Mouse (Mus musculus): ENCODE data around the gene Zfp60.

Gene Zfp60

GRCm38 (mm10) chr7:27731281-27731883 lies at the start of gene Zfp60:
Gene Zfp60, plus strand, starts transcription at chr7:27731389.
- peak; percentile 77 for DNase-seq (ENCODE audit: low read depth, low spot score)

- DNase-seq (ENCODE audit: low read depth, low spot score) = no peak
These were observed 48.0 kb upstream of the Zfp60 start for GRCm38 (mm10) chr7:27683218-27683617.

- no peak for DNase-seq (ENCODE audit: low read depth, low spot score)
These were observed 46.0 kb upstream of the Zfp60 start for GRCm38 (mm10) chr7:27685220-27685619.

GRCm38 (mm10) chr7:27685681-27686080 lies 45.5 kb upstream of the Zfp60 start:
- peak; percentile 46 for DNase-seq (ENCODE audit: low read depth, low spot score)

GRCm38 (mm10) chr7:27687043-27687442 lies 44.1 kb upstream of the Zfp60 start:
- DNase-seq (ENCODE audit: low read depth, low spot score) = no peak

DNA sequence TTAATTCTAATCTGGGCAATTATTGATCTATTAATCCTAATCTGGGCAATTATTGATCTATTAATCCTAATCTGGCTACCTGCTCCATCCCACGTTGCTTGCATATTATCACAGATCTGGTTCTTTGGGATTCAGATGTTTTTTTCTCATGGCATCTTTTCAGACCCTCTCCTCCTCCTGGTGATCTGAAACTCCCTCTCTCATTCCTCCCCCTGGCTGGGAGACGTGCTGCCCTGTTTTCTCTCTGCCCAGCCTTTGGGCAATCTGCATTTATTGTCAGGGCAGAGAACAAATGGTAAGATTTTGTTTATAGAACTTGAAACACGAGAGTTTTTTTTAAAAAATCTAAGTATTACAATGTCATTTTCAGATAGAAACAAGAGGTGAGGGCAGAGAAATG lies 43.4 kb upstream of the Zfp60 start:
- no peak for DNase-seq (ENCODE audit: low read depth, low spot score)

- no peak for DNase-seq (ENCODE audit: low read depth, low spot score)
These were observed 42.9 kb upstream of the Zfp60 start for GRCm38 (mm10) chr7:27688246-27688788.

GRCm38 (mm10) chr7:27688815-27689612 lies 42.2 kb upstream of the Zfp60 start, which contains the start of gene Zfp607b:
Gene Zfp607b, plus strand, starts transcription at chr7:27689340.
- DNase-seq (ENCODE audit: low read depth, low spot score) = peak; percentile 83

GRCm38 (mm10) chr7:27691076-27691475 lies 40.1 kb upstream of the Zfp60 start:
- no peak for DNase-seq (ENCODE audit: low read depth, low spot score)

- DNase-seq (ENCODE audit: low read depth, low spot score) = no peak
These were observed 34.5 kb upstream of the Zfp60 start for GRCm38 (mm10) chr7:27696711-27697110.

DNA sequence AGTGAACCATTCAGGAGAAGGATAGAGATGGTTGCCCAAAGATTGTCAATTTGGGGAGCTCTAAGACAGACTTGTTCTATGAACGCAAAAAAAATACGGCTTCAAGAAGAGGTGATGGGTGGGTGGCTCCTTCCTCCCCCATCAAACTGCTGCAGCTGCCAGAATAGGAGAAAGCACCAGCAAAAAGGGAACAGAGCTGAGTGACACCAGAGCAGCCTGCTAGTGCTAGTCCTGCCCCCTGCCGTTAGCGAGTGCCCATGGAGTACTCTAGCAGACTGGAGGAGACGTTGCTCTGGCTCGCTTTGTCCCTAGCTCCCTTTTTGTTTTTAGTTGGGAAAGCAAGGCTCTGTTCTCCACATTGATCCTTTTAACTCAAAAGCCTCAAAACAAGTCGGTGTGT lies 20.8 kb upstream of the Zfp60 start:
- no peak for DNase-seq (ENCODE audit: low read depth, low spot score)

DNA sequence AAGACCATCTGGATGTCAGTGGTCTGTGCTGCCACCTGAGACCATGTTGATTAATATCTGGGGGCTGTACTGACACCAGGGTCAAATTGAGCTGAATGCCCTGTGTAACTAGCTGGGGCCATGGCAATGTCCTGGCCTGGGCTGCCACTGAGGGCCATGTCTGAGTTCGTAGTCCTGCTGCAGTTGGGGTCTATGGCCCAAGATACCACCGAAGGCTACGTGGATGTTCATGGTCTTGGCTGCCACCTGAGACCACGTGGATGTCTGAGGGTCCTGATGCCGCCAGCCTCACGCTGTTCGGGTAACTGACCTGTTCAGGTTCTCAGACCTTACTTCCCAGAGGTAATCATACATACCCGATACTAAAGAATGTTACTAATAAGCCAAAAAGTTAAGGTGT lies 9.2 kb upstream of the Zfp60 start:
- no peak for DNase-seq (ENCODE audit: low read depth, low spot score)

GRCm38 (mm10) chr7:27725566-27726538 lies 5.3 kb upstream of the Zfp60 start:
- DNase-seq (ENCODE audit: low read depth, low spot score) = peak; percentile 38

- DNase-seq (ENCODE audit: low read depth, low spot score) = no peak
These were observed 3.7 kb upstream of the Zfp60 start for GRCm38 (mm10) chr7:27727471-27727870.

- peak; percentile 8 for DNase-seq (ENCODE audit: low read depth, low spot score)
These were observed 757 bp downstream of the Zfp60 start for GRCm38 (mm10) chr7:27731946-27732345.

GRCm38 (mm10) chr7:27732508-27732907 lies 1.3 kb downstream of the Zfp60 start:
- DNase-seq (ENCODE audit: low read depth, low spot score) = no peak

- DNase-seq (ENCODE audit: low read depth, low spot score) = no peak
These were observed 4.3 kb downstream of the Zfp60 start for GRCm38 (mm10) chr7:27735457-27735856.

DNA sequence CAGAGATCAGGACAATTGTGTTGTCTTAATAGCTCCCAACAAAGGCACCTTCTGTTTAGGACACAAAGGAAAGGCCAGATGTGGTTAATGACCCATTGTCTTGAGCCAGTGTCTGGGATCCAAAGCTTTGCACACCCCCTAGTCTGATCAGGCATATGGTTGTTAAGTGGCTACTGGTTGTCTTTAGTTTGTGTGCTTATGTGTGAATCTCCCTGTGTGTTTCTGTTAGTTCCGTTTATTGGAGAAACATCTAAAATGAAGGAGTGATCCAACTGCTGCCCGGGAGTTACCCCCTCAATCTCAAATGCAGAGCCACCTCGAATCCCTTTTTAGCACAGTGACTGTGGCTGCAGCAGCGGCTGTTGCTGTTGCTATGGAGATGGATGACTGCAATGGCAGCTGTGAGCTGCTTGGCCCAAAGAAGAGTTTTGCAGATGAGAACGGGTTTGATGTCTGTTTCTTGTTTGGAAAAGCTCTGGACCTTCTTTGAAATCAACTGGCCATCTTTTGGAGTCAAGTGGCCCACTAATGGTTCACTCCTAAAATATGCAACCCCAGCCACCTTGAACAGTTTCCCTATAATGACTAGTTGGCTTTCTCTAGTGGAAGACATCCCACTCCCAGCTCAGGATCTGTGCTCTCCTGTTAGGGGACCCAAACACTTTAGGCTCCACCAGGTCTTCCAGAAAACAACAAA lies 25.3 kb downstream of the Zfp60 start:
- no peak for DNase-seq (ENCODE audit: low read depth, low spot score)

DNA sequence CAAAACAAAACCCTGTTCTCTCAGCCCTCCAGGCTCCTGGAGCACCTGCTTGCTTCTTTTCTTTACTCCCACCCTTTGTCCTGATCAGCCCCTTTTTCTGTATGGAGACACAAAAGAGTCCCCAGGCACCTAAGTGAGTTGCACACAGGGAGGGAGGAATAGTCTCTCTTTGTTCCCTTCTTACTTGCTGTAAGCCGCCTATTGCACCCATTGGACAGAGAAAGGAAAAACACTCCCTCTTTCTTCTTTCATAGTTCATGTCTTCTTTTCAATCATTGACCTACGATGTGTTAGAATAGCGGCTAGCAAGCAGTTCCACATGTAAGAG lies 25.8 kb downstream of the Zfp60 start:
- DNase-seq (ENCODE audit: low read depth, low spot score) = no peak

GRCm38 (mm10) chr7:27765176-27765886 lies 34.1 kb downstream of the Zfp60 start:
- no peak for DNase-seq (ENCODE audit: low read depth, low spot score)

DNA sequence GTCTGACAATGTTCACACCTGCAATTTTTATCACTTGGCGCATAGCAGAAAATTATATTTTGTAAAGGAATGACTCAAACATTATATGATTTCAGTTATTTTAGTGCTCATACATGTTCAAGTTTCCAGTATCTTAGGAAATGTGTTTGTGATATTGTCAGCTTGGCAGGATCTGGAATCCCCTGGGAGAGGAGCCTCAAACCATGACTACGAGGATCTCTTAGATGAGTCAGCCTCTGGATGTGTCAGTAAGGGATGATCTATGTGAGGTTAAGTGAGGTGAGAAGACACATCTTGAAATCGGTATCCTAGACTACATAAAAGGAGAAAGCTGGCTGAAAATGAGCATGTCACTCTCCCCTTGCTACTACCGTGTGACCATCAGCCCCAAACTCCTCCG lies 58.1 kb downstream of the Zfp60 start:
- no peak for DNase-seq (ENCODE audit: low read depth, low spot score)
